Mouse (Mus musculus): ENCODE data around the gene Cacna2d1.

DNA sequence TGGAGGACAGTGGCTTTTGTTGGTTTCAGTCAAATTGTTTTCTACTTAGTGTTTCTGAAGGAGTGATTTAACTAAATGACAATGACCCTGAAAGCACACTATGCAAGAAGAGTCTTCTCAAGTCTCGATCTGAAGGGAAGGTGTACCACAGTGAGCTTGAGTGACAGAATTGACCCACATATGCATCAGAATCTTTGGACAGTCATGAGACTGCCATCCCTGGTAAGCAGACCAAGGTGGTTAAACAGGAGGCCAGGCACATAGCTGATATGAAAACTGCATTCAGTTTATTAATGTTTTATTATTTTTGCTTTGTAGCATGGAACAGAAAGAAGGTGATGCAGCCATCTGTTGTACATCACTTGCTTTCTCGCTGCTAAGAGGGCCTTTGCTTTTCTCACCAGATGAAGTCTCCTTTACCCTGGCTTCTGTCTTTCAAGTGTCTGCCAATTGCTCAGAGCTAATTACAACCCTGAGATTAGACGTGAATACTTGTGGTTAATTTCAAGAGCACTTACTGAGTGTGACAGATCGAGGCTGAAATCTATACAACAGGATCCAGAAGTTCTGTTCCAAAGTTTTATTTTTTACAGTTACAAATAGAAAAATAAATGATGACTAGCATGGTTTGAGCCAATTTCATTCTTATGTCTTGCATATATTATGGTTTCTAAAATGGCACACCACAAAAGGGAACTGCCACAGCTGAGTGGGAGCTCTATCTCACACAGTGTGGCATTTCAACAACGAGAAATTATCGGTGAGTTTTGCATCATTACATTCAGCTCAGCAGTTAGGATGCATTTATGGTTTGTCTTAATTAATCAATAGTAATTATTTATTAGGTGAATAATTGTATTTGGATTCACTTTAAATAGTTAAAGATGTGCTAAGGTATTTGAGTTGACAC, 221.1 kb downstream of the Cacna2d1 start:
- TF ChIP-seq CTCF (conservative IDR thresholded peaks at IDR 0.05; ENCODE audit: low read length), result no peak
- TF ChIP-seq NANOG (IDR thresholded peaks at IDR 0.05; ENCODE audit: borderline replicate concordance, low read length), result no peak
- TF ChIP-seq POU5F1 (IDR thresholded peaks at IDR 0.05; ENCODE audit: borderline replicate concordance, low read length), result no peak

Measured in E14TG2a.4 (cell line).